Mouse (Mus musculus) cerebellum, adult 11 months (tissue): ENCODE data around the gene Prr5l.

Experiments
- DNase-seq: peaks from one replicate; pipeline ENCODE4 v3.0.0; 2022

Gene Prr5l

GRCm38 (mm10) chr2:101881471-101882162, 1.2 kb downstream of the Prr5l start:
- DNase-seq = no peak

DNA sequence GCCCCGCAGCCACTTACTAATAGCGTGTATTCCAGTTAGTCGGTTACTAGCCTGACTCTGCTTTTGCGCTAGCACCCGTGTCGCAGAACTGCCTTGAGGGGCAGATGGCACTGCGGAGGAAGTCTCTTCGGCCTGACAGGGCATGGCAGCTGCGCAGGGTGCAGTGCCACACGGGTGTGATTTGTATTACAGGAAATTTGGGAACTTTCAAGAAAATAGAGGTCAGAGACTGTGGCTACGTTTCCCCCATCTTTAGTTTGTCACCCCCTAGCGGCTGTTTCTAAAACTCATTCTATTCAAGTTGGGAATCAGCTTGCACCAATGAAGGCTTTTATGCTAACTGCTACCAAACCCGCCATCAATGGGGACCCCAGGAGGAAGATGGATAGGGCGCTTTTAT, 11.6 kb downstream of the Prr5l start:
- no peak for DNase-seq

GRCm38 (mm10) chr2:101868683-101869082, 14.1 kb downstream of the Prr5l start:
- no peak for DNase-seq

- no peak for DNase-seq
Observed at GRCm38 (mm10) chr2:101862219-101863123, 20.4 kb downstream of the Prr5l start.

- no peak for DNase-seq
Observed at GRCm38 (mm10) chr2:101860920-101861485, 21.8 kb downstream of the Prr5l start.

DNA sequence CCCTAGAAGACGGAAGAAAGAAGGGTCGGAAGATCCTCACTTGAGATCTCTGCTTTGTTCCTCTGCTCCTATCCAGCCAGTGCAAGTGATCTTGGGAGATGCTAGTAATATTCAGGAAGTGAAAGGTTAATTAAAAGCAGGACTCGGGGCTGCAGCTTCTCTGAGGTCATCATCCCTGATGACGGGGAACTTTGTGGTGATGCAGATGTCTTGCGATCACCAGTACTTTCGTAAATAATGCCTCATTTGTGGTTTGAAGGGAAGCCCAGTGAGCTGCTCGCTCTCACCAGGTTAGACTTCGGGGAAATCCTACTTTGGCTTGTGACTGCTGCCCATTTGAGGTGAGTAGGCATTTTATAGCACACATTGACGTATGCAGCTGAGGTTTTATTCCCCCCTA, 26.7 kb downstream of the Prr5l start:
- no peak for DNase-seq

DNA sequence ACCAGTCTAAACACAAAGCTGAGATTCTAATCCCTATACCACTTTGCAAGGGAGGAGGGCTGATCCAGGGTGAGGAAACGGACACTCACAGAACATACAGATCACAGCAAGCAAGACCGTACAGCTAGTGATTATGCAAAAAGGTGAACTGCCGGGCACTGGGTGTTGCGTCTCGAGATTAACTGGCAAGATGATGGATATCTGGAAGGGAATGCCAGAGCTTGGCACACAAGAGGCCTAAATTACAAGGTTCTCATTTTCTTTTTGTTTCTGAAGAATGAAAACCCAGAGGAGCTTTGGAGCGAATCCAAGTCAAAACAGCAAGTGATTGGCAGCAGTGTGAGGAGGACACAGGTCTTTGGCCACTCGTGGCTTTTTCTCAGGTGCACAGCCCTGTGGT, 28.0 kb downstream of the Prr5l start:
- DNase-seq = no peak

GRCm38 (mm10) chr2:101842756-101843155, 40.1 kb downstream of the Prr5l start:
- DNase-seq = no peak

DNA sequence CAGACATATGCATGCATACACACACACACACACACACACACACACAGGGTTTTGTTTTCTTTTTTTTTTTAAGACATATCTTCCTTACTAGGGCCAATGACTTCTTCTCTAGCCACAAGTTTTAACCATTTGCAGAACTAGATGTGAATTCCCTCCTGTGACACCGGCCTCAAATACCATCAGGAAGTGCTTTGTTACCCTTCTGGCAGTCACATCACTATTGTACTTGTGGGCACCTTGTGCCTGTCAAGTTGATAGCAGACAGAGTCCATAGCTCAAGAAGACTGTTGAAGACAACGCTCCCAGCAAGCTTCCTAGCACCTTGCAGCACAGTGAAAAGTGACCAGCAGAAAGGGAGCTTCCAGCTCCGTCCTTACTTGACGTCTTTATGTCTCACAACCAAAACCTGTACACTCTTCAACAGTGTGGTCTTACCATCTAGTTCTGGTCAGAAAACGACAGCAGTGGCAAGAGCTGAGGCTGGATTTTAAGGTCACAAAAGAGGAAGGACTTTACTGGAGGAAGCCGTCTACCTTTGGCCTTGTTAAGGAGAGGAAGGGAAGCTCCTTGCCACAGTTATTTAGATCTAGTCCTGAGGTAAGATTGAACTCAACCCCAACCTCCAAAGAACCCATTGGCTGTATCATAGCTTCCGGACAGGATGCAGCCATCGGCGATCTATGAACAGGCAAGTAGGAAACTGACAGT, 47.9 kb downstream of the Prr5l start:
- DNase-seq = no peak

DNA sequence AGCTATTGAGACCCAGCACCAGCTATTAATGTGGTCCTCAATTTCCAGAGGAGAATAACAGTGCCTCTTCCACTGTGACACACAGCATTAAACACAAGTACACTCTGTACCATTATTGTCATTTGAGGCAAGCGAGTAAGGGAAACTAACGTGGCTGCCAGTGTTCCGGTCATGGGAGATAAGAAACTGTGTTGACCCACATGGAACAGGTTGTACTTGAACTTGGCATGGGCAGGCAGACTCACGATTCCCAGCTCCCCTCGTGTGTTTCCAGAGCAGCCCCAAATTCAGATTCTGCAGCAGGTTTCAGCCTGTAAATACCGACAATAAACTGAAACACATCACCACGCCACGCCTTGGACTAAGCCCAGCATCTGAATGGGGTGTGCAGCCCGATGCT, 50.5 kb downstream of the Prr5l start:
- DNase-seq = no peak

DNA sequence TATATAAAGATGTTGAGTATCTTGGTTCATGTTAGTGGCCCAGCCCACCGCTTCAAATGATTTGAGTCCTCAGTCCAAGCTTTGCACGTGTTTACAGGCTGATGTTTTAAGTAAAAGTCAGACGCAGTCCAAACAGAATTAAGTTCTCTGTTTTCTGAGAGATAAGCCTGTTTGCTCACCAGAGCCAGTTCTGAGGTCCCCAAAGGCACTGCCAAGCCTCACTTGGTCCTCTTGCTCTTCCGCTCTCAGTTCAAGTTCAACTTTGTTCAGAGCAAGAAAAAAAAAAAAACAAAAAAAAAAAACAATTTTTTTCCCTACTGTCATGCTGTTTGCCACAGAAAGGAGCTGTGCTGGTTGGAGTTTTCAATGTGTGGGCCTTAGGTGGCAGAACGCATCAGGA, 51.0 kb downstream of the Prr5l start:
- no peak for DNase-seq

- no peak for DNase-seq
Observed at GRCm38 (mm10) chr2:101830186-101830915, 52.5 kb downstream of the Prr5l start.

- no peak for DNase-seq
Observed at GRCm38 (mm10) chr2:101829013-101829412, 53.8 kb downstream of the Prr5l start.

- DNase-seq = no peak
Observed at GRCm38 (mm10) chr2:101828057-101828643, 54.7 kb downstream of the Prr5l start.

DNA sequence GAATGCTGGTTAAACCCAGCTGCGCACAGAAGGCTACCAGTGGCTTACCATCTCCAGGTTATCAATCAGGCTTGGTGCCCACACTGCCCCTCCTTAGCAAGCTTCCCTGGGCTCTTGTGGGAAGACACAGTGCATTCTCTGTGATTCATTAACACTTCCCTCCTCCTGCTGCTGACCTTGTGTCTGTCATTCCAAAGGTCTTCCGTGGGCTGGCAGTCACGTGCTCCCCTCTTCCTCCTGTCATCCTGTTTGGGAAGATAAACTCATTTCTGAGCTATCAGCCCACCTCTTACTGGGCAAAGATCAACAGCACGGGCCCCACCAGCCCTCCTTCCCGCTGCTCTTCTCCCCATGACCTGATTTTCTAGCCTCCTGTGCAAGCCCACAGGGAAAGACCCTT, 55.2 kb downstream of the Prr5l start:
- no peak for DNase-seq

GRCm38 (mm10) chr2:101826950-101827600, 55.8 kb downstream of the Prr5l start:
- DNase-seq = no peak

DNA sequence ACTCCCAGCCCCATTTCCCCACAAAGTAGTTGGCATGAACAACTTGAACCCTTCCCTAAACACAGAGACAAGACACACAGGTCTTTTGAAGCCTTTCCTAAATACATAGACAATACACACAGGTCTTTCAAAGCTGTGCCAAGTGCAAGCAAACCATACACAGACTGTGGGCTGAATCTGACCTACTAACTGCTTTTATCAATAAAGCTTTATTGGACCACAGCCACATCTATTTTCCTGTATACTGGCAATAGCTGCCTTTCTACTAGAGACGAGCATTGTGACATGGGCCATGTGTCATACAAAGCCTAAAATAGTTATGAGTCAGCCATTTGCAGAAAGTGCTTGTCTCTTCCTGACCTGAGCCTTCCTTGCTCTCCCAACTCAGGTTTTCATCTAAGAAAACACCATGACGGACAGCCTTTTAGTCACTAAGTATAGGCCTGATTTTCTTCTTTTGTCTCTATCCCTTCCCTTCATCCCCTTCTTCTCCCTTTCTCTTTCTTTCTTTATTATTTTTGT, 56.6 kb downstream of the Prr5l start:
- no peak for DNase-seq

GRCm38 (mm10) chr2:101825226-101826120, 57.4 kb downstream of the Prr5l start:
- DNase-seq = no peak

DNA sequence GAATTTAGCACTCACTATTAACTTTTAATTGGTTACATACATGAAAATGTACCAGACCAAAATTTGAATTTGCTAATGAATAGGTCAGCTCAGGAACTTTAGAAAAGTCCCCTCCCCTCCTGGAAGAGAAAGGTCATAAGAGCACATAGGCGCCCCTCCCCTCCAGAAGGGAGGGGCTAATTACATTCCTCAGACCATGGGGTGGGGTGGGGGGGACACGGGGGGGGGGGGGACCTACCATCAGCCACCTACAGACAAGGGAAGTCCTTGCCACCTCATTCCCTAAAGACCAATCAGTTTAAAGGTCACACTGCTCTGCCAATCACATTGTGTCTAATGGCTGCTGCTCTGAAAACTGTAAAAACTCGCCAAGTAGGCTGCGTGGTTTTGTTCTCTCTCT, 59.0 kb downstream of the Prr5l start:
- DNase-seq = no peak

DNA sequence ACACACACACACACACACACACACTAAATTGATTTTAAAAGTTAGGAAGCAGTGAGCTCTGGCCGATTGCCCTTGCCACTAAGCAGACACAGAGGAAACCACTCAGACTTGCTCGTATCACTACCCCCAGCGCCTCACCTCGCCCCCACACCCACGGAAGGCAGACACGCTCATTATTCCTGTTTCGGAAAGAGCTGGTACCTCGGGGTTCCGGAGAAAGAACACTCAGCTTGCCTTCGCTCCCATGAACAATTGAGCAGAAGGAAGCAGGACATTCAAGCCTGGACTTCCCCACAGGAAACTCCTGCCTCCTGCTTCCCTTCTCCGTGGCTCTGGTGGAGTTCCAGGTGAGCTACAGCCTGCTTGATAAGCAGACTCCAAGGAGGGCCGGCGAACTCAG, 60.0 kb downstream of the Prr5l start:
- no peak for DNase-seq
